Comparison of ENCODE assay signal across 8 mouse cellular contexts in the genomic region with DNA sequence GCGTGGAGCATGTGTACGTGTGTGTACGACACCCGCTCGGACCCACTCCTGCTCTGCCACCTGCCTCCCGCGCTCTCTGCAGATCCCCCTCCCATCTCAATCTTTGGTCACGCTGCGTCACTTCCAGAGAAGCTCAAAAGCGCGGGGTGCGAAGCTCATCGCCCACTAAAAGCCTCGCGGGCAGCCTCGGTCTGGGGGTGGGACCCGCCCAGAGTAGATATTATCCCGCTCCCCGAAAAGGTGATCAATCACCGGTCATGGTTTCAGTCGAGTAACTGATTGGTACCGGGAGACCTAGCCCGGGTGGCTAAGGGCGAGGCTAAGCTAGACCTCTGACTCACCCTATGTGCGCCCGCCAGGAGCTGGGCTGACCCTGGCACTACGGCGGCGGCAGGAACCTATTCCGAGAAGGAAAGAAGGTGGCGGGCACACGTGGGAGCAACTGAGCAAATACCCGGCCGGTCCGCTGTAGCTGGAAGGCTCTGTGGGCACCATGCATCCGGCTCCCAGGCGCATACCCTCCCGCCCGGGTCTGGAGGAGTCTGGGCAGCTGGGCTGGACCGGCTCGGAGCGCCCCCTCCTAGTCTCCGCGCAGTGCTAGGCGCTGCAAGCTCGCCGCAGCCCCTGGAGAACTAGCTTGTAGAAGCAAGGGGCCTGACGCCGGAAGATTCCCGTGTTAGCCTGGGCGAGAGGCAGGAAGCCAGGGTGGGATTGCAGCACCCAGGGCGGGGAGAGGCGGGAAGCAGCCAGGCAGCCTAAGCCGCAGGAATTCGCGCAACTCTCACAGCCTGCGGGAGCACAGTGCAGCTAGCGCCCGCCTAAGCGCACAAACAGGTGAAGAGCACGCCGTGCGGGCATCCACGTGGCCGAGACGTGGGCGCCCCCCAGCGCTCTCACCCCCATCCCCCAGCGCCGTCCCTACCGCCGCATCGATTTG. TPM values are rescaled to one million over a fixed set of nuclear protein-coding genes. Genes with fewer than 3 reads are reported as not detected.
DNase-seq lines count a peak whose midpoint lies in the region; ATAC-seq and TF ChIP-seq lines count a peak whose summit lies in the region.

No protein-coding gene starts in this region.

- peak overlapping the region; percentile 64 for H3K9ac ChIP-seq in kidney, embryonic 14.5 days (ENCODE audit: low read depth, low read length)
- peak overlapping the region; percentile 66 for H3K9ac ChIP-seq in liver, adult 2 months (ENCODE audit: low read depth, low read length)

- DNase-seq in thymus, postnatal 36 days: peak; percentile 7 to 13
- no peak for DNase-seq in thymus, postnatal 10 days (ENCODE audit: low spot score in 2 of 2)
- DNase-seq in liver, adult 2 months (ENCODE audit: extremely low read depth, low read depth, low spot score): peak; percentile 52
- peak; percentile 81 for DNase-seq in yolk sac, embryonic 10.5 days (ENCODE audit: low spot score)

- WGBS in kidney, embryonic 14.5 days: under 1% methylated on average over 73 of the region's 73 CpGs
- WGBS in liver, adult 2 months: 1% methylated on average over 73 of the region's 73 CpGs

- 0 out of 2 replicates have a peak, but pooled peaks cover 3% of the 10 kb centered on the region for H3K79me2 ChIP-seq in liver, adult 2 months (ENCODE audit: control insufficient read depth, insufficient read depth, low read length)
- H3K79me2 ChIP-seq in myocyte (ENCODE audit: control insufficient read depth, insufficient read depth): peaks cover 63% of the 10 kb centered on the region

- H3ac ChIP-seq in myocyte (ENCODE audit: control insufficient read depth, insufficient read length): peak overlapping the region; percentile 22

- H3K4me1 ChIP-seq in kidney, embryonic 14.5 days (ENCODE audit: control insufficient read depth, insufficient read depth, low read length): peaks cover 33% of the 10 kb centered on the region; the same call in 1 of the 2 replicates
- H3K4me1 ChIP-seq in liver, adult 2 months (ENCODE audit: control insufficient read depth, insufficient read depth, low read length): peaks cover 17% of the 10 kb centered on the region

- H3K27me3 ChIP-seq in kidney, embryonic 14.5 days (ENCODE audit: control insufficient read depth, insufficient read depth, low read length): peaks cover 63% of the 10 kb centered on the region
- H3K27me3 ChIP-seq in liver, adult 2 months (ENCODE audit: control insufficient read depth, insufficient read depth, low read length): 0 out of 2 replicates have a peak, but pooled peaks cover 2% of the 10 kb centered on the region
- no peaks in the 10 kb centered on the region for H3K27me3 ChIP-seq in myocyte (ENCODE audit: control insufficient read depth, insufficient read depth, insufficient read length)

- peak overlapping the region; percentile 58 for H3K4me3 ChIP-seq in kidney, embryonic 14.5 days (ENCODE audit: low read length)
- peak overlapping the region; percentile 80 for H3K4me3 ChIP-seq in liver, adult 2 months (ENCODE audit: insufficient read depth, low read depth, low read length)
- H3K4me3 ChIP-seq in myocyte: peak overlapping the region; percentile 85

- no peak overlapping the region for H3K27ac ChIP-seq in kidney, embryonic 14.5 days (ENCODE audit: low read depth, low read length)
- peak overlapping the region; percentile 47 for H3K27ac ChIP-seq in liver, adult 2 months (replicated peaks; ENCODE audit: insufficient read depth, low read depth, low read length)

- peak; percentile 40 for ATAC-seq in common myeloid progenitor, adult 5-6 weeks (replicated peaks; ENCODE audit: low read depth, poor library complexity, severe bottlenecking)
- peak; percentile 35 for ATAC-seq in granulocyte monocyte progenitor cell, adult 5-6 weeks (replicated peaks; ENCODE audit: poor library complexity, severe bottlenecking)
- ATAC-seq in kidney, embryonic 14.5 days (ENCODE audit: low FRiP score, low TSS enrichment): peak; percentile 78

- no peaks in the 10 kb centered on the region for H3K9me3 ChIP-seq in kidney, embryonic 14.5 days (ENCODE audit: control insufficient read depth, low read length)

- peak overlapping the region; percentile 92 for H3K4me2 ChIP-seq in kidney, embryonic 14.5 days (replicated peaks; ENCODE audit: low read depth, low read length)
- H3K4me2 ChIP-seq in myocyte (ENCODE audit: low read depth): peak overlapping the region; percentile 99

- TF ChIP-seq POLR2A in liver, adult 2 months (IDR thresholded peaks at IDR 0.05; ENCODE audit: extremely low read depth, insufficient read depth, low read length): no peak
- TF ChIP-seq POLR2A in myocyte (IDR thresholded peaks at IDR 0.05; ENCODE audit: insufficient read length, low read depth): peak; percentile 5

- no peak for TF ChIP-seq CTCF in liver, adult 2 months (IDR thresholded peaks at IDR 0.05; ENCODE audit: low read depth, low read length)

- no peaks in the 10 kb centered on the region for H3K36me3 ChIP-seq in kidney, embryonic 14.5 days (ENCODE audit: control insufficient read depth, insufficient read depth, low read length)
- no peaks in the 10 kb centered on the region for H3K36me3 ChIP-seq in liver, adult 2 months (ENCODE audit: control insufficient read depth, insufficient read depth, low read length)
- H3K36me3 ChIP-seq in myocyte (ENCODE audit: control insufficient read depth, insufficient read depth): no peaks in the 10 kb centered on the region

TF ChIP-seq in myocyte, 11 proteins besides CTCF, POLR2A, EP300 and RAD21:
- TF ChIP-seq POLR2AphosphoS2 (IDR thresholded peaks at IDR 0.05; ENCODE audit: insufficient read length, low read depth) (peak; percentile 4), MYOG (IDR thresholded peaks at IDR 0.05; ENCODE audit: control insufficient read depth in 1 of 3, insufficient read depth in 1 of 3, insufficient read length in 2 of 3, low read depth in 2 of 3) (peak in 2 of 3 experiments; percentile 49 to 59), TCF12 (IDR thresholded peaks at IDR 0.05; ENCODE audit: insufficient read depth, poor library complexity, severe bottlenecking) (no peak), MYOD1 (IDR thresholded peaks at IDR 0.05; ENCODE audit: control insufficient read depth in 1 of 3, insufficient read length in 2 of 3, low read depth in 2 of 3) (peak in 2 of 3 experiments; percentile 53 to 64)

RNA-seq across cellular contexts. Expression of a gene that starts 3.3 kb away (rescaled TPM):
- total RNA-seq in common myeloid progenitor, adult 5-6 weeks (2017): 0.10 and 0.87 TPM in 2 replicates
- total RNA-seq in granulocyte monocyte progenitor cell, adult 5-6 weeks (2014; fragmentation: Nextera tagmentation): 2.1 and 2.5 TPM in 2 replicates
- total RNA-seq in granulocyte monocyte progenitor cell, adult 5-6 weeks (2017): 2.4 and 3.1 TPM in 2 replicates
- 5.5 and 7.1 TPM in 2 replicates for polyA plus RNA-seq in kidney, embryonic 14.5 days (2014; fragmentation: Nextera tagmentation; extraction: Ambion mirVana)
- total RNA-seq in liver, adult 2 months (2014; rRNA removed): 8.3 and 11.4 TPM in 2 replicates
- 3.2 and 3.3 TPM in 2 replicates for polyA plus RNA-seq in liver, adult 2 months (2012; rRNA removed)
- polyA plus RNA-seq in myocyte (2012; fragmentation: generic; extraction: Trizol): 18.3 TPM

Comparison
In these comparisons a context has a peak if more than half of its experiments do, and no peak if none do; other contexts are left out.
1. DNase-seq: peak in thymus, postnatal 36 days (2 of 2), liver, adult 2 months (single experiment) and yolk sac, embryonic 10.5 days (single experiment); none in thymus, postnatal 10 days (0 of 2).
2. Peak in every context shown above with its lines, with median percentiles within 50 percentile points of each other: ATAC-seq and H3K4me3 ChIP-seq.